Mouse (Mus musculus): ENCODE measurements around the gene Atad2b.

GRCm38 (mm10) chr12:4916994-4917804 is at the start of gene Atad2b:
- TF ChIP-seq CTCF (IDR thresholded peaks at IDR 0.05; ENCODE audit: low read depth), result peak; percentile 97
- TF ChIP-seq EP300 (IDR thresholded peaks at IDR 0.05; ENCODE audit: low read depth), result peak; percentile 65; the same call in 1 of the 2 replicates
